1 mouse cellular context compared by ENCODE assay signal in genomic region chr2:154657486-154658237, GRCm38 (mm10).
TF ChIP-seq lines count a peak whose summit lies in the region.

No protein-coding gene starts in this region.

TF ChIP-seq in CH12.LX, 34 proteins besides CTCF, POLR2A, EP300 and RAD21 (continued from another document):
- TF ChIP-seq CHD1 (IDR thresholded peaks at IDR 0.05; ENCODE audit: low read depth, low read length), result no peak
- peak; percentile 90 for TF ChIP-seq ELF1 (IDR thresholded peaks at IDR 0.05; ENCODE audit: low read depth, low read length)
- TF ChIP-seq MAFK (IDR thresholded peaks at IDR 0.05; ENCODE audit: insufficient replicate concordance, low read length), result no peak
- peak; percentile 45; the same call in 1 of the 2 replicates for TF ChIP-seq POLR2AphosphoS2 (IDR thresholded peaks at IDR 0.05; ENCODE audit: low read depth, low read length)
- TF ChIP-seq JUN (IDR thresholded peaks at IDR 0.05; ENCODE audit: insufficient read depth, low read depth, low read length), result no peak
- peak; percentile 74; the same call in 1 of the 2 replicates for TF ChIP-seq MXI1 (IDR thresholded peaks at IDR 0.05; ENCODE audit: low read depth, low read length)
- peak; percentile 70 for TF ChIP-seq NELFE (IDR thresholded peaks at IDR 0.05; ENCODE audit: low read depth, low read length)
- TF ChIP-seq BHLHE40 (IDR thresholded peaks at IDR 0.05; ENCODE audit: low read depth, low read length), result peak; percentile 51; the same call in 1 of the 2 replicates
- 0 out of 2 replicates have a peak, but pooled peaks have one; percentile 56 for TF ChIP-seq HCFC1 (IDR thresholded peaks at IDR 0.05; ENCODE audit: low read depth, low read length)
- peak; percentile 82 for TF ChIP-seq TBP (conservative IDR thresholded peaks at IDR 0.05; ENCODE audit: low read depth, low read length)
